Mouse (Mus musculus) bone marrow, adult 2 months (tissue): ENCODE data around the gene Wdr26.

Source experiments
- CTCF ChIP-seq: fragments of 200-500 bp; IDR thresholded peaks from 2 replicates; pipeline ENCODE4 v1.5.1; 2011; ENCODE audit warnings: low read length, control low read depth; ENCODE audit not compliant: control insufficient read depth, insufficient read depth
- POLR2A ChIP-seq: fragments of 200-500 bp; IDR thresholded peaks from 2 replicates; pipeline ENCODE4 v1.6.1; 2011; ENCODE audit warnings: low read depth, mild to moderate bottlenecking, control low read depth, low read length, borderline replicate concordance; ENCODE audit not compliant: control insufficient read depth

- TF ChIP-seq POLR2A = no peak
- TF ChIP-seq CTCF = no peak
These were observed 37.7 kb upstream of the Wdr26 start for GRCm38 (mm10) chr1:181249537-181249936.
